Mouse (Mus musculus): ENCODE measurements around the gene Herpud2. TPM values are rescaled to one million over a fixed set of nuclear protein-coding genes. Genes with fewer than 3 reads are reported as not detected.
A peak's percentile ranks its signal among the peaks of the same experiment; 100 is the strongest.
"Not testable (repeated sequence)": the region's sequence is repeated elsewhere in the genome, so short reads cannot be mapped to it uniquely, and the experiment has no call there.

The Herpud2 gene
- total RNA-seq, 2 experiments from 2014 or later = 30.0 to 47.1 TPM

GRCm38 (mm10) chr9:25150791-25151610 is 619 bp downstream of the Herpud2 start:
- peak; percentile 35 for ATAC-seq (replicated peaks; ENCODE audit: low FRiP score, poor library complexity, severe bottlenecking)

- ATAC-seq (replicated peaks; ENCODE audit: low FRiP score, poor library complexity, severe bottlenecking) = peak; percentile 57
These were observed 2.9 kb downstream of the Herpud2 start for GRCm38 (mm10) chr9:25148767-25149166.

GRCm38 (mm10) chr9:25145925-25146324 is 5.7 kb downstream of the Herpud2 start:
- ATAC-seq (replicated peaks; ENCODE audit: low FRiP score, poor library complexity, severe bottlenecking) = no peak

GRCm38 (mm10) chr9:25143950-25144349 is 7.7 kb downstream of the Herpud2 start:
- ATAC-seq (replicated peaks; ENCODE audit: low FRiP score, poor library complexity, severe bottlenecking) = no peak

- ATAC-seq (replicated peaks; ENCODE audit: low FRiP score, poor library complexity, severe bottlenecking) = no peak
These were observed 8.6 kb downstream of the Herpud2 start for GRCm38 (mm10) chr9:25142988-25143387.

DNA sequence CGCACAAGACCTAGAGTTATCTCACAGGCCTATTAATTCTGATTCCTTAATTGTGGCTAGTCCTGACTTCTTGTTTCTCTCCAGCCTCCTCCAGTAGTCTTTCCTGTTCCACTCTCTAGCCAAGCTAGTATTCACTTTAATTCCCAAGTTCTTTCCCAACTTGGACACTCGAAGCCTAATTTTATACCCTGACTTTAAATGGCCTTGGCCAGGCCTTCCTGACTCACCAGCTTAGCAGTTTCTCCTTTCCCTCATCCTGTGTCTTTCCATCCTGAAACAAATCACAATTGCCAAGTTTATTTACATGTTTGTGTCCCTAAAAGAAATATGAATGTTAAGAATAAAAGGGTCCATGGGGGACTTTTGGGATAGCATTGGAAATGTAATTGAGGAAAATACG is 9.6 kb downstream of the Herpud2 start:
- no peak for ATAC-seq (replicated peaks; ENCODE audit: low FRiP score, poor library complexity, severe bottlenecking)

- ATAC-seq (replicated peaks; ENCODE audit: low FRiP score, poor library complexity, severe bottlenecking) = no peak
These were observed 11.3 kb downstream of the Herpud2 start for GRCm38 (mm10) chr9:25140330-25140729.

DNA sequence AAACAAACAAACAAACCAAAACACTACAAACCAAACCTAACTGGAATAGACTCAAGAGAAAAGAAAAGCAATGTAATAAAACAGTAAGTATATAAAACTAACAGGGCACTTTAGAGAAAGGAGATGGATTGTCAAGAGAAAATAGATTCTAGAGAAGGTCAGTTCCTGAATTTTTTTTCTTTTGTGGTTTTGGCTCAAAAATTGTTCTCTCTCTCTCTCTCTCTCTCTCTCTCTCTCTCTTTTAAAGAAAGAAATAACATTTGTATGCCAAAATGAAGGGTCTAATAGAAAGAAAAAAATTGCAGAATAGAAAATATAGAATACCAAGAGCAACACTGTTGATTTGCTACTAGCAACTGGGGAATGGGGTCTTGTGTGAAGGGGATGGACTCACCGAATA is 12.7 kb downstream of the Herpud2 start:
- ATAC-seq (replicated peaks; ENCODE audit: low FRiP score, poor library complexity, severe bottlenecking) = no peak

GRCm38 (mm10) chr9:25132920-25133319 is 18.7 kb downstream of the Herpud2 start:
- ATAC-seq (replicated peaks; ENCODE audit: low FRiP score, poor library complexity, severe bottlenecking) = no peak

DNA sequence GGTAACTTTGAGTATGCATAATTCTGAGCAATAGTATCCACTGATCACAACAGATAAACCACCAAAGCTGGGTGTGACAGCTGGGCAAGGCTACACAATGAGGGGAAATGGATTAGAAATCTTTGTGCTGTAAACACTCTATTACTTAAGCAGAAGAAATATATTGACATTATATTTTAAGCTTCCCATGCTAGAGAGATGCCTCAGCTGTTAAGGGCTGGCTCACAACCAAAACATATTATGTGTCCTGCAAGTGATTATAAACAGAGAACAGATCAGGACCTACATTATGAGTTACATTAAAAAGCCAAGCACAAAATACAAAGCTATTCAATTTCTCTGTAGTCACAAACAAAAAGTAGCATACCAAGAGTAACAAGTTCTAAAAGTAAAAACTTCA is 19.4 kb downstream of the Herpud2 start:
- ATAC-seq (replicated peaks; ENCODE audit: low FRiP score, poor library complexity, severe bottlenecking) = no peak

GRCm38 (mm10) chr9:25124048-25124447 is 27.6 kb downstream of the Herpud2 start:
- no peak for ATAC-seq (replicated peaks; ENCODE audit: low FRiP score, poor library complexity, severe bottlenecking)

DNA sequence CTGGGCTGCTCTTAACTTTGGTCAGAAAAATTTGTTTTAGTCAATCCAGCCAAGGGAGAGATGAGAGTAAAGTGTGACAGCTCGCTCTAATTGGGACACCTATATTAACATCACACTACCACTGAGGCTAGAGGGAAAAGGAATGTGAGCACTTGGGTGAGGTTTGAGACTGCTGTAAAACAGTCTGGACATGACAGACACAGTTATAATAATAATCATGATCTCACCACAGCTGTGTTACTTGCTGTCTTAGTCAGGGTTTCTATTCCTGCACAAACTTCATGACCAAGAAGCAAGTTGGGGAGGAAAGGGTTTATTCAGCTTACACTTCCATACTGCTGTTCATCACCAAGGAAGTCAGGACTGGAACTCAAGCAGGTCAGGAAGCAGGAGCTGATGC is 28.0 kb downstream of the Herpud2 start:
- not testable (repeated sequence) for ATAC-seq (replicated peaks; ENCODE audit: low FRiP score, poor library complexity, severe bottlenecking)

GRCm38 (mm10) chr9:25104638-25105037 is 47.0 kb downstream of the Herpud2 start:
- peak; percentile 96 for ATAC-seq (replicated peaks; ENCODE audit: low FRiP score, poor library complexity, severe bottlenecking)

- ATAC-seq (replicated peaks; ENCODE audit: low FRiP score, poor library complexity, severe bottlenecking) = no peak
These were observed 48.7 kb downstream of the Herpud2 start for GRCm38 (mm10) chr9:25102881-25103280.

GRCm38 (mm10) chr9:25090853-25091252 is 60.8 kb downstream of the Herpud2 start:
- no peak for ATAC-seq (replicated peaks; ENCODE audit: low FRiP score, poor library complexity, severe bottlenecking)

DNA sequence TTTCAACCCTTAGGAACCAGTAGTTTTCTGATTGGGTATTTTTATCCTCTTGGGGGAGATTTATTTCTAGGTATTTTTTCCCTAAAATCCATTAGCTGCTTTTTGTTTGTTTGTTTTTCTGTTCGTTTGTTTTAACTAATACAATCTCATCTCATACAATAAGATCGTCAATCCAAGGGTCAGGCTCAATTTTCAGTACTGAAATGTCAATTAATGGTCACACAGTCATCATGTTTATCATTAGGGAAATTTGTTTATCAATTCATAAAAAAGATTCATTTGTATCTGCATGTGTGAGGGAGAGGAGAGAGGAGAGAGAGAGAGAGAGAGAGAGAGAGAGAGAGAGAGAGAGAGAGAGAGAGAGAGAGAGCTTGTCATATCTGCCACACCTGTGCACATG is 62.5 kb downstream of the Herpud2 start, which contains the start of gene Gm10181:
Gm10181 (plus strand) TSS at position 301 of the 400 bp plus-strand sequence.
- ATAC-seq (replicated peaks; ENCODE audit: low FRiP score, poor library complexity, severe bottlenecking) = no peak

GRCm38 (mm10) chr9:25076505-25076904 is 75.1 kb downstream of the Herpud2 start:
- ATAC-seq (replicated peaks; ENCODE audit: low FRiP score, poor library complexity, severe bottlenecking) = no peak

DNA sequence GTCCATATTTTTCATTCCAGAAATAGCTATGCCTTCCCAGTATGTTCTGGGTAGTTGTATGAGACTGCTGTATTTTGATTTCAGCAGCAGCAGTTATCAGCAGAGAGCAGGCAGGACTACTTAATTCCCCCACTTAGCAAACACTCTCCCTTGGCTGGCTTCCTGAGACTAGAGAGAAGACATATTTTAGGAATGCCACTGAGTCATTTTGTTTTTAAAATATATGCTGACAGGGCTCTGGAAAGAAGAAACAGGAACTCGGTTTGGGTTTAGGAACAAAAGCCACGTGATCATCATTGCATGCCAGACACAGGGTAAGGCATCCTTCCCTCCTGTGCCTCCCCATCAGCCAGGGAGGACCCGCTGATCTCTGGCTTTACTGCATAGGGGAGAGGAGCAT is 75.6 kb downstream of the Herpud2 start:
- no peak for ATAC-seq (replicated peaks; ENCODE audit: low FRiP score, poor library complexity, severe bottlenecking)

GRCm38 (mm10) chr9:25072666-25073065 is 79.0 kb downstream of the Herpud2 start:
- no peak for ATAC-seq (replicated peaks; ENCODE audit: low FRiP score, poor library complexity, severe bottlenecking)

DNA sequence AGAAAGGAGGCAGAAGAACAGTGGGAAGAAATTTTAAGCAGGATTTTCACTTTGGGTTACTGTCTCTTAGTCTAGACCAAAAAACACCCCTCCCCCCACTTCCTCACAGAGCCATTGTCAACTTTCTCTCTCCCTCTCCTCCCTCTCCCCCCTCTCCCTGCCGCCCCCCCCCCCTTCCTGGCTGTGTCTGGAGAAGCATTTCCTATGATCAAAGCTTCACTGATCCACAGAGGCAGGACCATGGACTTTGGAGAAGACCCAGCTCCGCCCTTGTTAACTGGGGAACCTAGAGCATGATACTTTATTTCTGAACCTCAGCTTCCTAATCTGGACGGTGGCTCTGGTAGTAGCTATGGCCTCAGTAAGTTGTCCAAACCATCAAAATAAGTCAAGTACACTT is 92.9 kb downstream of the Herpud2 start:
- no peak for ATAC-seq (replicated peaks; ENCODE audit: low FRiP score, poor library complexity, severe bottlenecking)

Data from erythroblast, adult 5-6 weeks (primary cell).